Mouse (Mus musculus) forebrain, embryonic 13.5 days (tissue): ENCODE measurements around the gene Ctse. TPM values are rescaled to one million over a fixed set of nuclear protein-coding genes. Genes with fewer than 3 reads are reported as not detected.
"Not testable (repeated sequence)": the region's sequence is repeated elsewhere in the genome, so short reads cannot be mapped to it uniquely, and the experiment has no call there.

Experiments
- ATAC-seq: fragments of 200-750 bp; cut with Nextera tagmentation; 2 replicates; pipeline ENCODE4 v1.8.0; 2017
- H3K27ac ChIP-seq: fragments of 300-500 bp; sonication (generic); 2 replicates; pipeline ENCODE4 v1.5.1; 2015; ENCODE audit warnings: inconsistent platforms, mild to moderate bottlenecking, moderate library complexity
- H3K27me3 ChIP-seq: fragments of 300-500 bp; sonication (generic); 2 replicates; pipeline ENCODE4 v1.6.1; 2015; ENCODE audit warnings: mild to moderate bottlenecking, inconsistent platforms
- H3K36me3 ChIP-seq: fragments of 300-500 bp; sonication (generic); 2 replicates; pipeline ENCODE4 v1.6.1; 2015; ENCODE audit warnings: mild to moderate bottlenecking, inconsistent platforms; ENCODE audit not compliant: poor library complexity, severe bottlenecking
- H3K4me1 ChIP-seq: fragments of 300-500 bp; sonication (generic); 2 replicates; pipeline ENCODE4 v1.6.1; 2015; ENCODE audit warnings: inconsistent platforms
- H3K4me2 ChIP-seq: fragments of 300-500 bp; sonication (generic); 2 replicates; pipeline ENCODE4 v1.6.1; 2015; ENCODE audit warnings: inconsistent platforms, mild to moderate bottlenecking, moderate library complexity
- H3K4me3 ChIP-seq: fragments of 300-500 bp; sonication (generic); 2 replicates; pipeline ENCODE4 v1.5.1; 2015; ENCODE audit warnings: mild to moderate bottlenecking, inconsistent platforms
- H3K9ac ChIP-seq: fragments of 300-500 bp; sonication (generic); 2 replicates; pipeline ENCODE4 v1.6.1; 2015; ENCODE audit warnings: mild to moderate bottlenecking, inconsistent platforms
- H3K9me3 ChIP-seq: fragments of 300-500 bp; sonication (generic); replicated peaks from 2 replicates; pipeline ENCODE4 v1.6.1; 2016; ENCODE audit warnings: inconsistent platforms
- WGBS: fragments of 180-500 bp; shearing (Covaris S2); methylation state at CpG from one replicate; pipeline ENCODE4 v1.1.7; 2015; 5-methylcytosine and 5-hydroxymethylcytosine counted together
- polyA plus RNA-seq: library from polyadenylated mRNA; unstranded; fragments of >200 nt; fragmentation: Nextera tagmentation; extraction: Ambion mirVana; gene quantifications from 2 replicates; pipeline ENCODE4 v1.2.1, GENCODE M21; 2015

Ctse gene
- polyA plus RNA-seq, 1 experiment from 2014 or later: not detected

- no peak overlapping the region for H3K9ac ChIP-seq
- H3K4me1 ChIP-seq: no peaks in the 10 kb centered on the region
- no peak for ATAC-seq
- no peaks in the 10 kb centered on the region; the same call in 1 of the 2 replicates for H3K9me3 ChIP-seq
- no peak overlapping the region for H3K4me2 ChIP-seq
- no peak overlapping the region for H3K4me3 ChIP-seq
- H3K36me3 ChIP-seq: no peaks in the 10 kb centered on the region
- H3K27ac ChIP-seq: no peak overlapping the region
- no peaks in the 10 kb centered on the region for H3K27me3 ChIP-seq
- 96% methylated on average over 3 of the region's 3 CpGs for WGBS
Measured at GRCm38 (mm10) chr1:131623644-131624043, 14.5 kb upstream of the Ctse start.

DNA sequence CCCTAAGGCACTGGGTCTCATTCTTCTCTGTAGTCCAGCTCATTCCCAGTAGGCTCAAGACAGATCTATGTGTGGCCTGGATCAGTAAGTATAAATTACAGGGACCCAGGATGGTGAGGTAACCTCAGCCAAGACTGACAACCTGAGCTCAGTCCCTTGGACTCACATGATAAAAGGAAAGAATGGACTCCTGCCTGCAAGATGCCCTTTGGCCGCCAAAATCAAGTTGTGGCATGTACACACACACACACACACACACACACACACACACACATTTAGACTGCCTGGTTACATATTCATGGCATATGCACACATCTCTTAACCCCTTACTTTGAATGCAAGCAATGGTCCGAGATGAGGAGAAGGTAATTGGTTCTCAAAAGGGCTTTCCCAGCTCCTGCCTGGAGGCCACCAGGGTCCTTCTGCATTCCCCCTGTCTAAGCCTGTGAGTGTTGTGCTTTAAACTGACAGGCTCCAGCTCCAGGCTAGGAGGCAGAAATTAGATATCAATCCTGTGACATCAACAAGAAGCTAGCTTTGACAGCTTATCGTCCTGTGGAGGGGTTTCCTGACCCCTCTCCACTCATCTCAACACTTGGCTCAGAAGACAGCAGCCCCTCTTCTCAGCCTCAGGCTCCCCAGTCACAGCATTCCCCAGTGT is 13.8 kb upstream of the Ctse start:
- no peak for ATAC-seq
- Histone ChIP-seq H3K4me2 (no peak overlapping the region), H3K4me3 (no peak overlapping the region), H3K9ac (no peak overlapping the region), H3K27ac (no peak overlapping the region), H3K4me1 (no peaks in the 10 kb centered on the region), H3K9me3 (no peaks in the 10 kb centered on the region; the same call in 1 of the 2 replicates), H3K27me3 (no peaks in the 10 kb centered on the region), H3K36me3 (no peaks in the 10 kb centered on the region)
- WGBS: 66% methylated on average over 3 of the region's 3 CpGs

- no peak overlapping the region for H3K4me2 ChIP-seq
- no peak overlapping the region for H3K27ac ChIP-seq
- no peaks in the 10 kb centered on the region for H3K4me1 ChIP-seq
- ATAC-seq: no peak
- no peaks in the 10 kb centered on the region for H3K27me3 ChIP-seq
- WGBS: 84% methylated on average over 6 of the region's 6 CpGs
- no peak overlapping the region for H3K9ac ChIP-seq
- H3K9me3 ChIP-seq: no peaks in the 10 kb centered on the region
- H3K36me3 ChIP-seq: no peaks in the 10 kb centered on the region
- no peak overlapping the region for H3K4me3 ChIP-seq
Measured at GRCm38 (mm10) chr1:131626200-131626599, 11.9 kb upstream of the Ctse start.

- not testable (repeated sequence) for H3K4me2 ChIP-seq, H3K27me3 ChIP-seq, H3K27ac ChIP-seq, H3K36me3 ChIP-seq, H3K4me3 ChIP-seq, H3K9ac ChIP-seq, ATAC-seq, H3K4me1 ChIP-seq, H3K9me3 ChIP-seq
- 27% methylated on average over 6 of the region's 6 CpGs for WGBS
Measured at GRCm38 (mm10) chr1:131632216-131632615, 5.9 kb upstream of the Ctse start.

DNA sequence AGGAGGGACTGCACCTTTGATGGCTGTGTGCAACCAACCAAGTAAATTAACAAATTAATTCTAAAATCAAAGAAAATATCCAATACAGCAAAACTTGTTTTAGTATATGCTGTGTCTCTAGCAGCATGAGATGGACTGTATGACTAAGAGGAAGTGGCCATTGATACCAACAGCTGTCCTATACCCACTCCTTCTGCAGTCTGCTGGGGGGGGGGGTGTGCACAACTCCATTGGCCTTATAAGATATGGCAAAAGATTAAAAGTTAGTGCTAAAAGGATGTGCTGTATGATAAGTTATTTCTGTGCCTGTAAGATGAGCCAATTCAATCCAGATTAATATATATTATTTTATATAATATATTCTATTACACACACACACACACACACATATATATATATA is 3.6 kb upstream of the Ctse start:
- Histone ChIP-seq H3K27me3 (no peaks in the 10 kb centered on the region), H3K27ac (no peak overlapping the region), H3K36me3 (no peaks in the 10 kb centered on the region), H3K9me3 (no peaks in the 10 kb centered on the region), H3K9ac (no peak overlapping the region), H3K4me1 (no peaks in the 10 kb centered on the region), H3K4me2 (no peak overlapping the region), H3K4me3 (no peak overlapping the region)
- ATAC-seq: no peak

- Histone ChIP-seq H3K27ac (no peak overlapping the region), H3K27me3 (no peaks in the 10 kb centered on the region), H3K4me2 (no peak overlapping the region), H3K4me3 (no peak overlapping the region), H3K9me3 (no peaks in the 10 kb centered on the region), H3K9ac (no peak overlapping the region), H3K4me1 (no peaks in the 10 kb centered on the region), H3K36me3 (no peaks in the 10 kb centered on the region)
- 91% methylated on average over 9 of the region's 9 CpGs for WGBS
- no peak for ATAC-seq
Measured at GRCm38 (mm10) chr1:131638541-131639421, 675 bp downstream of the Ctse start.

GRCm38 (mm10) chr1:131640062-131640461 is 2.0 kb downstream of the Ctse start:
- Histone ChIP-seq H3K27me3 (no peaks in the 10 kb centered on the region), H3K4me3 (no peak overlapping the region), H3K4me2 (no peak overlapping the region), H3K27ac (no peak overlapping the region), H3K9ac (no peak overlapping the region), H3K9me3 (no peaks in the 10 kb centered on the region), H3K36me3 (no peaks in the 10 kb centered on the region), H3K4me1 (no peaks in the 10 kb centered on the region)
- ATAC-seq: no peak
- 86% methylated on average over 4 of the region's 4 CpGs for WGBS

DNA sequence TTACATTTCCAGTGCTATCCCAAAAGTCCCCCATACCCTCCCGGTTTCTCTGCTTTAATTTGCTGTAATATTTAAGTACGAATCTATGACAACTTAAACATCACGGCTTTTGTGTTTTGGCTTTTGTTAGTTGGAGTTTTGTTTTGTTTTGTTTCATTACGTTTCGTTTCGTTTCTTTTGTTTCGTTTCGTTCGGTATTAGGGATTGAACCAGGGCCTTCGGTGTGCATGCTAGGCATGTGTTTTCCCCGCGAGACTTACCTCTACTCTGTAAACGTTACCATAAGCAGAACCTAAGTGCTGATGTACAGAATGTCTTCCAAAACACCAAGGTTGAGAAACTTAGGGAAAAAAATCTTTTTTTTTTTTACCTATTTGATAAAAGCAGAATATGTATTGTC is 3.5 kb downstream of the Ctse start:
- Histone ChIP-seq H3K27me3 (no peaks in the 10 kb centered on the region), H3K36me3 (no peaks in the 10 kb centered on the region), H3K4me1 (no peaks in the 10 kb centered on the region), H3K27ac (no peak overlapping the region), H3K4me2 (no peak overlapping the region), H3K4me3 (no peak overlapping the region), H3K9me3 (no peaks in the 10 kb centered on the region), H3K9ac (no peak overlapping the region)
- no peak for ATAC-seq
- WGBS: 93% methylated on average over 13 of the region's 13 CpGs

GRCm38 (mm10) chr1:131642251-131642650 is 4.1 kb downstream of the Ctse start:
- no peak overlapping the region for H3K4me2 ChIP-seq
- H3K27ac ChIP-seq: no peak overlapping the region
- H3K9ac ChIP-seq: no peak overlapping the region
- H3K27me3 ChIP-seq: no peaks in the 10 kb centered on the region
- H3K4me3 ChIP-seq: no peak overlapping the region
- WGBS: 95% methylated on average over 2 of the region's 2 CpGs
- ATAC-seq: no peak
- H3K4me1 ChIP-seq: no peaks in the 10 kb centered on the region
- H3K9me3 ChIP-seq: no peaks in the 10 kb centered on the region
- no peaks in the 10 kb centered on the region for H3K36me3 ChIP-seq

- Histone ChIP-seq H3K27ac (no peak overlapping the region), H3K9ac (no peak overlapping the region), H3K36me3 (no peaks in the 10 kb centered on the region), H3K9me3 (no peaks in the 10 kb centered on the region), H3K4me2 (no peak overlapping the region), H3K27me3 (no peaks in the 10 kb centered on the region), H3K4me1 (peaks cover 5% of the 10 kb centered on the region), H3K4me3 (no peak overlapping the region)
- 0 out of 2 replicates have a peak, but pooled peaks have one; percentile 27 for ATAC-seq
- 77% methylated on average over 12 of the region's 12 CpGs for WGBS
Measured at GRCm38 (mm10) chr1:131652670-131653443, 14.8 kb downstream of the Ctse start.

GRCm38 (mm10) chr1:131655601-131656000 is 17.5 kb downstream of the Ctse start:
- Histone ChIP-seq H3K4me2 (no peak overlapping the region), H3K4me1 (peaks cover 5% of the 10 kb centered on the region), H3K27me3 (no peaks in the 10 kb centered on the region), H3K36me3 (no peaks in the 10 kb centered on the region), H3K27ac (no peak overlapping the region), H3K9me3 (no peaks in the 10 kb centered on the region), H3K9ac (no peak overlapping the region), H3K4me3 (no peak overlapping the region)
- 82% methylated on average over 6 of the region's 6 CpGs for whole genome bisulfite sequencing
- ATAC-seq: no peak

- 1% methylated on average over 11 of the region's 11 CpGs for WGBS
- Histone ChIP-seq H3K36me3 (no peaks in the 10 kb centered on the region), H3K9me3 (no peaks in the 10 kb centered on the region), H3K9ac (peak overlapping the region; percentile 56), H3K27me3 (no peaks in the 10 kb centered on the region), H3K4me1 (peaks cover 5% of the 10 kb centered on the region), H3K27ac (peak overlapping the region; percentile 81), H3K4me3 (peak overlapping the region; percentile 27), H3K4me2 (peak overlapping the region; percentile 56)
- ATAC-seq: peak; percentile 95
Measured at GRCm38 (mm10) chr1:131657945-131658354, 19.8 kb downstream of the Ctse start.
